Comparison of ENCODE assay signal across 14 mouse cellular contexts in the genomic region with DNA sequence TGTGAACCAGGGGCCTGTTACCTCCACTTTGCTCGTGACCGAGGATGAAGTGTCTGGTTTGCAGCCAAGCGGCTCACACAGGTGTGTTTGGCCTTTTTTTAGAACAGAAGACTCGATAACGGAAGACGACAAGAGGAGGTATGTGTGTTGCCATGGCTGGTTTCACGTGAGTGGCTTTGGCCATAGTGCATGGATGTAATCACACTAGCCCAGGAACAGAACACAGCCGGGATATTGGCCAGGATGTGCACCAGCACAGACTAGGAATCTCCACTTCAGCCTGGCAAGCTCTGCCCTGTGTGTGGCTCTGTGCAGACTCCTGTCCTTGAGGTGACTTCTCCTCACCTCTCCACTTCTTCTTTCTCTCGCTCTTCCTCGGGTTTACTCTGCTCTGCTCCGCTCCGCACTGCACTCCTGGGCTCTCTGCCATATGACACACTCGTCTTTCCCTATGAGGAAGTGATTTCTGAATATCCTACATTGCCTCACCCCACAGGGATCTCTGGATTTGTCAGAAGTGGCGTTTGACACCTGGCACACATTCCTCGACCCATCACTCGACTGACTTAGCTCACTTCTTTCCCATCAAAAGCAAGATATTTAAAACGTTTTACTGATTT. TPM values are rescaled to one million over a fixed set of nuclear protein-coding genes. Genes with fewer than 3 reads are reported as not detected.
DNase-seq lines count a peak whose midpoint lies in the region; ATAC-seq and TF ChIP-seq lines count a peak whose summit lies in the region.
"Had no signal": no experiment of that assay in that cellular context is flagged by ENCODE, and none has a peak within 500 bp of the region (broad histone marks: within the 10 kb centered on the region; RNA-seq: fewer than 3 reads in every experiment).

No protein-coding gene starts in this region.

- no peak for TF ChIP-seq POLR2A in lung, adult 2 months (IDR thresholded peaks at IDR 0.05; ENCODE audit: borderline replicate concordance, extremely low read depth, low read depth, low read length)

- H3K27ac ChIP-seq in lung, embryonic 14.5 days (ENCODE audit: low read depth) = no peak overlapping the region; the same call in 1 of the 2 replicates
- H3K27ac ChIP-seq: hindbrain, embryonic 15.5 days; limb, embryonic 10.5 days; liver, embryonic 13.5 days had no signal

- no peak for DNase-seq in frontal cortex, postnatal 14 days (ENCODE audit: low spot score in 2 of 2)
- peak; percentile 63 for DNase-seq in lung, embryonic 14.5 days
- DNase-seq in lung, adult 2 months = no peak
- DNase-seq in heart, adult 9 months (ENCODE audit: low spot score in 2 of 2) = peak; percentile 21 to 23
- peak; percentile 19 for DNase-seq in lung, postnatal 14 days
- no peak for DNase-seq in spleen, adult 12 weeks (ENCODE audit: low spot score)
- DNase-seq: cerebellum, adult 9-11 months; kidney, adult 18-20 months; layer of hippocampus, postnatal 36 days; liver, embryonic 13.5 days had no signal

- TF ChIP-seq CTCF in lung, embryonic 14.5 days (IDR thresholded peaks at IDR 0.05; ENCODE audit: low read depth) = no peak
- no peak for TF ChIP-seq CTCF in lung, adult 2 months (IDR thresholded peaks at IDR 0.05; ENCODE audit: insufficient read depth, low read length)

- H3K36me3 ChIP-seq in lung, embryonic 14.5 days (ENCODE audit: insufficient read depth) = no peaks in the 10 kb centered on the region
- H3K36me3 ChIP-seq: hindbrain, embryonic 15.5 days; liver, embryonic 13.5 days had no signal

- WGBS in lung, embryonic 14.5 days = 59% methylated on average over 17 of the region's 17 CpGs
- 58% methylated on average over 17 of the region's 17 CpGs for whole genome bisulfite sequencing in lung, adult 2 months

- no peaks in the 10 kb centered on the region for H3K9me3 ChIP-seq in lung, embryonic 14.5 days (ENCODE audit: low read depth, low read length)
- H3K9me3 ChIP-seq: hindbrain, embryonic 15.5 days; limb, embryonic 10.5 days; liver, embryonic 13.5 days had no signal

- H3K9ac ChIP-seq in lung, embryonic 14.5 days = no peak overlapping the region
- H3K9ac ChIP-seq: hindbrain, embryonic 15.5 days; liver, embryonic 13.5 days had no signal

- no peak overlapping the region for H3K4me2 ChIP-seq in lung, embryonic 14.5 days
- H3K4me2 ChIP-seq: hindbrain, embryonic 15.5 days; liver, embryonic 13.5 days had no signal

- peak; percentile 41; the same call in 1 of the 2 replicates for ATAC-seq in frontal cortex, adult (ENCODE audit: low TSS enrichment)
- ATAC-seq in lung, embryonic 14.5 days (ENCODE audit: insufficient read depth) = peak; percentile 42; the same call in 1 of the 2 replicates

- peaks cover 16% of the 10 kb centered on the region for H3K4me1 ChIP-seq in lung, embryonic 14.5 days (ENCODE audit: insufficient read depth)
- H3K4me1 ChIP-seq in lung, adult 2 months (ENCODE audit: control insufficient read depth, insufficient read depth, low read length) = no peaks in the 10 kb centered on the region
- H3K4me1 ChIP-seq: limb, embryonic 10.5 days; liver, embryonic 13.5 days had no signal

- no peak overlapping the region for H3K4me3 ChIP-seq in lung, embryonic 14.5 days (ENCODE audit: low read depth, low read length)
- H3K4me3 ChIP-seq in lung, adult 2 months (replicated peaks; ENCODE audit: extremely low read depth, low read depth, low read length) = no peak overlapping the region
- H3K4me3 ChIP-seq: hindbrain, embryonic 15.5 days; limb, embryonic 10.5 days; liver, embryonic 13.5 days had no signal

- H3K27me3 ChIP-seq in lung, embryonic 14.5 days (ENCODE audit: insufficient read depth, low read length) = no peaks in the 10 kb centered on the region
- H3K27me3 ChIP-seq: CH12.LX; hindbrain, embryonic 15.5 days; liver, embryonic 13.5 days had no signal

RNA-seq across cellular contexts. Expression of a gene that starts 34.8 kb away (rescaled TPM):
- 32.1 and 35.3 TPM in 2 replicates for polyA plus RNA-seq in lung, embryonic 14.5 days (2014; fragmentation: Nextera tagmentation; extraction: Ambion mirVana)
- polyA plus RNA-seq in lung, adult 2 months (2012; rRNA removed) = 2.0 and 2.2 TPM in 2 replicates

Comparison
In these comparisons a context has a peak if more than half of its experiments do, and no peak if none do; other contexts are left out.
1. DNase-seq: peak in lung, embryonic 14.5 days (single experiment), heart, adult 9 months (2 of 2) and lung, postnatal 14 days (single experiment); none in frontal cortex, postnatal 14 days (0 of 2), lung, adult 2 months (single experiment) and spleen, adult 12 weeks (single experiment).
2. RNA of a gene that starts 34.8 kb away (polyA plus RNA-seq): 32.1 to 35.3 TPM in lung, embryonic 14.5 days; 2.0 to 2.2 TPM in lung, adult 2 months; every median in the first group is over 10 times any median in the second.